Mouse (Mus musculus) cerebellum, postnatal 25 days (tissue): ENCODE measurements around the gene Nprl2.

Experiments used
- DNase-seq, 2 experiments: peaks; one replicate each; pipeline ENCODE4 v3.0.0; 2021; ENCODE audit warnings: mixed read lengths in 2 of 2

The Nprl2 gene

DNA sequence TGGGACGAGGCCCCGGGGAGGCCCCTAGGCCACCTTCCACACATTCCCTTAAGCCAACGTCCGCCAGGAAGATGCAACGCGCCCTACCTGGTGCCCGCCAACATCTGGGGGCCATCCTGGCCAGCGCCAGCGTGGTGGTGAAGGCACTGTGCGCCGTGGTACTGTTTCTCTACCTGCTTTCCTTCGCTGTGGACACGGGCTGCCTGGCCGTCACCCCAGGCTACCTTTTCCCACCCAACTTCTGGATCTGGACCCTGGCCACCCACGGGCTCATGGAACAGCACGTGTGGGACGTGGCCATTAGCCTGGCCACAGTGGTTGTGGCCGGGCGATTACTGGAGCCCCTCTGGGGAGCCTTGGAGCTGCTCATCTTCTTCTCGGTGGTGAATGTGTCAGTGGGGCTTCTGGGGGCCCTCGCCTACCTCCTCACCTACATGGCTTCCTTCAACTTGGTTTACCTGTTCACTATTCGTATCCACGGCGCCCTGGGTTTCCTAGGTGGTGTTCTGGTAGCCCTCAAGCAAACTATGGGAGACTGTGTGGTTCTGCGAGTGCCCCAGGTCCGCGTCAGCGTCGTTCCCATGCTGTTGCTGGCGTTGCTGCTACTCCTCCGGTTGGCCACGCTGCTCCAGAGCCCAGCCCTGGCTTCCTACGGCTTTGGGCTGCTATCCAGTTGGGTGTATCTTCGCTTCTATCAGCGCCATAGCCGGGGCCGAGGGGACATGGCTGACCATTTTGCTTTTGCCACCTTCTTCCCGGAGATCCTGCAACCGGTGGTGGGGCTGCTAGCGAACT is 7.4 kb upstream of the Nprl2 start:
- peak; percentile 55 to 62 for DNase-seq

DNA sequence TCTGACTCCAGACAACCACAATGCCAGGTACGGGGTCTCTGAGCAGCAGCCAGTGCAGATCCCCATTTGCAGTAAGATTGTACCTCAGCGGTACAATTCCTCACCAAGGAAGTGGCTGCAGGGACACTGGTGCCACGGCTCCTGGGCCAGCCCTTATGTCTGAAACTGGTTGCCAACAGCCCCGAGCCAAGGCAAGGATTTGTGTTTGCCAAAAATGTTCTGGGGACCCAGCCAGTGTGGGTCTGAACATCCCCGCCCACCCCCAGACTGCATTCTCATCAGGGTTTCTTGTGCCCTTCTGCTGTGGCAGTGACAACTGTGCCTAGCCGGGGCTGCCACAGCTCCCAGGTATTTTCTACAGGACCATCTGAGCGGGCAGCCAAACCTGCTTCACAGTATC is 3.8 kb upstream of the Nprl2 start:
- DNase-seq, result peak; percentile 38 to 52

DNA sequence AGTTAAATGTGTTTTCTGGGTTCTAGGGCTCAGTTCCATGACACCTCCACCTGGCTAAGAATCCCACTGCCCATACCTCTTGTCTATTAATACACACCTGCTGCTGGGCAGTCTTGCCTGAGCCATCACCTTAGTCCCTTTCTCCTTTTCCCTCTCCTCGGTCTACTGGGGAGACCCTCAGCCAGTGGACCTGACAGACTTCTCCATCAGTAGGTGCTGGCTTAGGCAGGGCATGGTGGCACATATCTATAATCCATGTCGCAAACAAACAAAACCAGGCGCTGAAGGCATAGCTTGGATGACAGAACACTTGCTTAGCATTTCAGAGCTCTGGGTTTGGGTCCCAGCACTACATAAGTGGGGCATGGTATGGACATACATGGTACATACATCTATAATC is 3.3 kb upstream of the Nprl2 start:
- no peak for DNase-seq

DNA sequence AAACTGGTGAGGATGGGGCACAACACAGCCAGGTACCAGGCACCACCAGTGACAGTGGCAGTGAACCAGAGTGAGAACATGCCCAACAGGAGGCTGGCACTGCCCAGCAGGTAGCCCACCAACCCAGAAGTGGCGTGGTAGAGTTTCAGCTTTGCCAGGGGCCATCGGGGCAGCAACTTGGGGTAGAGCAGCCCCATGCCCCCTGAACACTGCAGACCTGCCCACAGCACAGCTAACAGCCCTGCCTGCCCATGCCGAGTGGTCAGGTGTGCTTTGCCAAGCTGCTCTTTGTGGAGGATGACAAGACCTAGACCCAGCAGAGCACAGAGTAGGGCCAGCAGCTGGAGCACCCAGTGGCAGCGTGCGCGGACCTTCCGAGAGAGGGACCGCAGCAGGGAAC is 2.1 kb upstream of the Nprl2 start:
- DNase-seq, result no peak

DNA sequence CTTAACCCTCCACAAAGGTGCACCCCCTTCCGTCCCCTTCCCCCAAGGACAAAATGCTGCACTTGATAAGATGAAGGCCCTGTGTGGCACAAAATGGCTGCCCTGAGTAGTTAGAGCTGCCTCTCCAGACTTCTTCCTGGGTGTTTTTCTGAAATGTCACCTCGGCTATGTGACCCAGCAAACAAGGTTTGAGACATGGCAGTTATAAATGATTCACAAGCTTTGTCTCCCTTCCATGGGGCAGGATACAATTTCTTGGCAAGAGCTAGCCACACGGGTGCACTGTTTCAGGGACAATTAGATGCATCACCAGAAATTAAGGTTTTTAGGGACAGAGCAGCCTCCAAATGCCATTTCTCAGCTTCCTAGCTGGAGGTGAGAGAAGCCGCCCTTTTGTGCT is 1.6 kb upstream of the Nprl2 start:
- DNase-seq, result no peak

DNA sequence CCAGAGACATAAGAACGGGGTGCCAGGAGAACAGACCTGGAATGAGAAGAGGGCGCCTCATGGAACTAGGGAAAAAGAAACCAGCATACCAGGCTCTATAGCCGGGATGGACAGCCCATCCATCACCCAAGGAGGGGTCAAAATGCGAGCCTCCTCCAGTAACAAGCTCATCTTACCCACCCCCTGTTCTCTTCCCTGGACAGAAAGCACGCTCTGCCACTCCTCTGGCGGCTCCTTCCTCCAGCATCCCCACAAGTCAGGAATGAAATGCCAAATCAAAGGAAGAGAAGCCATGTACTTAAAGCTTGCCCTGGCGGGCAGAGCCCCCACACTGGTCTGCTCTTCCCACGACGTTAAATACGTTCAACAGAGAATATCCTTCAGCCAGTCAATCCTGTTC is 1.0 kb upstream of the Nprl2 start:
- no peak for DNase-seq

DNA sequence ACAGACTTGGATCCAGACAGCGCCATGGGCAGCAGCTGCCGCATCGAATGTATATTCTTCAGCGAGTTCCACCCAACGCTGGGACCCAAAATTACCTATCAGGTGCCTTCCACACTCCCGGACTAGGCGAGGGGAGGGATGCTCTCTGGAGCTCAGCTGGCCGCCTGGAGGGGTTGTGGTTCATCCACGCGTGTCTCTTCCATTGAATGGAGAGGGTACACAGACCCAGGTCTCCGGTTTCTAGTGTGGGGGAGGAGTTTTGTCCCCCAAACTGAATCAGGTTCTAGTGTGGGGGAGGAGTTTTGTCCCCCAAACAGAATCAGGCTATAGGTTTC is 293 bp downstream of the Nprl2 start:
- no peak for DNase-seq

DNA sequence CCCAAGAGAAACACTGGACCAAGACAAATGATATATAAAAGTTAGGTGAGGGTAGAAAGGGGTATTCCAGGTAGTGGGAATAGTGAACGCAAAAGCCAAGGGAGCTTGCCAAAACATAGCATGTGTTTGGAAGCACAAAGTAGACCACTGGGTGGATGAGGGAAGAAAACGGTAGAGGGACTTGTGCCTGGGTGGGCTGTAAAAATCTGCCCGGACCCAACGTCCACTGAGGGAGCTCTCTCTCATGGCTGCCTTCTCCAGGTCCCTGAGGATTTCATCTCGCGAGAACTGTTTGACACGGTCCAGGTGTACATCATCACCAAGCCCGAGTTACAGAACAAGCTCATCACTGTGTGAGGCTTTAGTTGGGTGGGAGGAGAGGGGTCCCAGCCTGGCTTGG is 695 bp downstream of the Nprl2 start:
- no peak for DNase-seq

DNA sequence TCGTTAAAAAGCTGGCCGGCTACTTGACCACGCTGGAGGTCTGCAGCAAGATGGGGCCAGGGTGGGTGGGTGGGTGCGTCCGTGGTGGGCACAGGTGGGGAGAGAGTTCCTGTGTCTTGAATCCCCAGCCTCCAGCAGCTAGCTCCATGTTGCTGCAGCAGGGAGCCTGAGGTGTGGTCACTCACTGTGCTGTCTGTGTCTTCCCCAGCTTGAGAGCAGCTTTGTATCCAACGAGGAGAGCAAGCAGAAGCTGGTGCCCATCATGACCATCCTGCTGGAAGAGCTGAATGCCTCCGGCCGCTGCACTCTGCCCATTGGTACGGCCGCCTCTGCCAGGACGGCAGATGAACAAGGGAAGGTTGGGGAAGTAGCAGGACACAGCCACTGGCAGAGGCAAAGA is 1.3 kb downstream of the Nprl2 start:
- DNase-seq, result no peak

DNA sequence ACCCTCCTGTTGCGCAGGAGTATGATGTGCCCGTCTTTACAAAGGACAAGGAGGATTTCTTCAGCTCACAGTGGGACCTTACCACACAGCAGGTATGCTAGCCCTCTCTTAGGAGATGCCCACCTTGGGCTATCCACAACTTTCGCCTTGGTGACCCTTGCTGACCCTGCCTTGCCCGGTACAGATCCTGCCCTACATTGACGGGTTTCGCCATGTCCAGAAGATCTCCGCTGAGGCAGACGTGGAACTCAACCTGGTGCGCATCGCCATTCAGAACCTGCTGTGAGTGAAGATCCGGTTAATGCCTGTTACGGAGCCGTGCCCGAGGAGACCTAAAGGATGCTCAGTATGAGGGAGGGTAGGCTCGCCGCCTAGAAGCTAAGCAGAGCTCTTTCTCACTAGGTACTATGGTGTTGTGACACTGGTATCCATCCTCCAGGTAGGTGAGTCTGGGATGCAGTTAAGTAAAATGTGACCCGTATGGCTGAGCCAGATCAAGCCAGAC is 2.2 kb downstream of the Nprl2 start:
- DNase-seq, result no peak

DNA sequence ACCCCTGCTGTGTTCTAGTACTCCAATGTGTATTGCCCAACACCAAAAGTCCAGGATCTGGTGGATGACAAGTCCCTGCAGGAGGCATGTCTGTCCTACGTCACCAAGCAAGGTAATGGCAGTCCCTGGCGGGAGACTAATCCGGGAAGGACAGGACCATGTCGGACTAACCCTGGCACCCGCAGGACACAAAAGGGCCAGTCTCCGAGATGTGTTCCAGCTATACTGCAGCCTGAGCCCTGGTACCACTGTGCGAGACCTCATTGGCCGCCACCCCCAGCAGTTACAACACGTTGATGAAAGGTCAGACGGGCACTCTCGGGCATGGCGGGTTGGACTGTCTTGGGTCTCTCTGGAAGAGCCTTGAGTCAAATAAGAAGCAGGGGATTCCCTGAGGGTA is 2.7 kb downstream of the Nprl2 start:
- DNase-seq, result no peak

DNA sequence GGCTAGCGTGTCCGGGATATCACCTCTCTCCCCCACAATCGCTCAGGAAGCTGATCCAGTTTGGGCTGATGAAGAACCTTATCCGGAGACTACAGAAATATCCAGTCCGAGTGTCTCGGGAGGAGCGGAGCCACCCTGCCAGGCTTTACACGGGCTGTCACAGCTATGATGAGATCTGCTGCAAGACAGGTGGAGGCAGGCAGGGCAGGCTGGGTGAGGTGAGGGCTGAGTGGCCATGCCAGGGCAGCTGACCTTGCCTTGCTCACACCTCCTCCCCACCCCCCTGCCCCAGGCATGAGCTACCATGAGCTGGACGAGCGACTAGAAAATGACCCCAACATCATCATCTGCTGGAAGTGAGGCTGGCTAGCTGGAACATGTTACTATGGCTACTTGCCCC is 3.2 kb downstream of the Nprl2 start:
- DNase-seq, result peak; percentile 18 to 44

DNA sequence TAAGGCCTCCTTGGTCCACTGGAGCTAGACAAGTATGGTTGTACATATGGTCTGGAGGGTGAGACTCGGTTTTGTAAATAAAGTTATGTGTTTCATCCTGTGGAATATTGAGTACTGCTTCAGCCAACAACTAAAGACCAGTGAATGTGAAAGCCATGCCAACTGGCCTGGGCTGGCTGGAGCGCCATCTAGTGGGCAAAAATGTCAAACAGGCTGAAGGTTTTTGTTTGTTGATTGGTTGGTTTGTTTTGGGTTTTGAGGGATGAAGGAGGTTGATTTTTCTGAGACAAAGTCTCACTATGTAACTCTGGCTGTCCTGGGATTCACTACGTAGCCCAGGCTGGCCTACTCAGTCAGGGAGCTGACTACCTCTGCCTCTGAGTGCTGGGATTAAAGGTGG is 3.6 kb downstream of the Nprl2 start:
- peak; percentile 83 to 88 for DNase-seq

DNA sequence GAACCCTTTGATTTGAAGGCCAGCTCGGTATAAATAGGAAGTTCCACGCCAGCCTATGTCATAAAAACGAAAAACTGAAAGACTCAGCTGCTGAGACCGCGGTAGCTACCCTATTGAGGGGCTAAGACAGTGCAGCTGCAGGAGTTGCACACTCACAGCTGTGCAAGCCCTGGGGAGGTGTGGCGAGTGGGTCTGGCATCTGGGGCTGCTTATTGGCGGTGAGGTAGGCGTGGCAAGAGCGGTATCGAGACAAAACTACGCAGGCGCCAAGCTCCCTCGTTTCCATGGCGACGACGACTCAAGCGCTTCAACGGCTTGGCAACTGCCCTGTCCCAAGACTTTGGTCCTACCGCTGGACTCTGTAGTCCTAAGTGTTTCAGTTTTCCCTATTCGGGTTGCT is 5.0 kb downstream of the Nprl2 start, which contains the start of gene Zmynd10:
Zmynd10 (plus strand) TSS at position 273 of the 400 bp plus-strand sequence.
- DNase-seq, result peak in 1 of 2 experiments; percentile 66

DNA sequence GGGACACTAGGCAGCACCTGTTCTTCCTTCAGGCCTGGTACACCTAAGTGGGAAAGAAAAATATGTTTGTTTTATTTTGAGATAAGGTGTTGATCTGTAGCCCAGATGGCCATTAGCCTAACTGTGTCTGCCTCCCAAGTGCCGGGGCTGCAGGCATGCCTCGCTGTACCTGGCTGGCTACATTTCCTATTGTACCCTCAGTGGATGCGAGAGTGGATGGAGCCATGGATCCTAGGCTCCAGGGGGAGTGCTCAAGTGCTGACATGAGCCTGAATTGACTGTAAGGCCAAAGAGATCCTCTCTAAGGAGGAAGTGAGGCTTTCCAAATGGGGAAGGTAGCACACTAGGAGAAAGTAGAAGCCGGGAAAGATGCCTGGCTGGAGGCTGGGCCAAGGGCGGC is 5.9 kb downstream of the Nprl2 start:
- no peak for DNase-seq

DNA sequence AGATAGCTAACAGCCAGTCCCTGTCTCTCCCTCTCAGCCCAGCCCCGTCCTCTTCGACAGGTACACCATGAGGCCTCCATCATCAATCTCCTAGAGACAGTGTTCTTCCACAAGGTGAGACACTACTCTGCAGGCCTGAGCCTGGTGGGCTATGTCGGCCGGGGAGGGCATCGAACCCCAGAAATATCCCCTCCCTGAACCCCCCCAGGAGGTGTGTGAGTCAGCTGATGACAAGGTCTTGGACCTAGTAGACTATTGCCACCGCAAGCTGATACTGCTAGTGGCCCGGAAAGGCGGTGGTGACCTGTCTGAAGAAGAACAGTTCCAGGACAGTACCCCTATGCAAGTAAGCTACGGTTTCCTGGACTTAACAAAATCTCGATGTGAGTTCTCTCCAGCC is 6.8 kb downstream of the Nprl2 start:
- no peak for DNase-seq

DNA sequence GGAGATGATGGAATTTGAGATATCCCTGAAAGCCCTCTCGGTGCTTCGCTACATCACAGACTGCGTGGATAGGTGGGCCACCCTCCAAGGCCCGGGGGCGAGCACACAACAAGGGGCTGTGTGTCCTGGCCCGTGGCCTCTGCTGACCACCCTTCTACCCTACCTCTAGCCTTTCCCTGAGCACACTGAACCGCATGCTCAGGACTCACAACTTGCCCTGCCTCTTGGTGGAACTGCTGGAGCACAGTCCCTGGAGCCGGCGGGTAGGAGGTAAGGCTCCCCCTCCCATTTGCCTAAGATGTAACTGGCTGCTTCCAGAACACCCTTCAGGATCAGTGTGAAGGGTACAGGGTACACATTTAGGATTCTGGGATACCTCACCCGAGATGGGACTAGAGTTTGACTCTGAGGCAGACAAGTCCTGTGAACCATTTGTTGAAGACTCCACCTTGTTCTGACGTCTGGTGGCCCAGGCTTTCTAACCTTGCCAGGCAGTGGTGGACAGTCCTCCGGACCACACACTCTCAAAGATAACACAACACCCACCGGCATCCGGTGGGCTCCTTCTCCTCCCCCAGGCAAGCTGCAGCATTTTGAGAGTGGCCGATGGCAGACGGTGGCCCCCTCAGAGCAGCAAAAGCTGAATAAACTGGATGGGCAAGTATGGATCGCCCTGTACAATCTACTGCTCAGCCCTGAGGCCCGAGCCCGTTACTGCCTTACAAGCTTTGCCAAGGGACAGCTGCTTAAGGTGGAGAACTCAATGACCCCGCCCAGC is 7.5 kb downstream of the Nprl2 start:
- DNase-seq, result no peak

DNA sequence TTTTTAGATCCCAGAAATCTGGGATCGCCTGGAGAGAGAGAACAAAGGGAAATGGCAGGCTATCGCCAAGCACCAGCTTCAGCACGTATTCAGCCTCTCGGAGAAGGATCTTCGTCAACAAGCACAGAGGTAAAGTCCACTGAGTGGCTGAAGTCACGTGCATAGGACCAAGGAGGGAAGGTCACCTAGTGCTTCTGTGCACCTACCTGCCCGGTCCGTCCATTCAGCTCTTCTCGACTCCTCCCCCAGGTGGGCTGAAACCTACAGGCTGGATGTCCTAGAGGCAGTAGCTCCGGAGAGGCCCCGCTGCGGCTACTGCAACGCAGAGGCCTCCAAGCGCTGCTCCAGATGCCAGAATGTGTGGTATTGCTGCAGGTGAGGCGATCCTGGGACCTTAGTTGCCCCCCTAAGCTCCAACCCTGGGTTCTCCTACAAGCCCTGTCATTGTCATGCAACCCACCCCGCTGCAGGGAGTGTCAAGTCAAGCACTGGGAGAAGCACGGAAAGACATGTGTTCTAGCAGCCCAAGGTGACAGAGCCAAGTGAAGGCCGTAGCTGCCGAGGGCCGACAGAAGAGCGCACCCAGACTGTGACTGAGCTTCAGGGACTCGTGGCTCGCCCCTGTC is 8.6 kb downstream of the Nprl2 start:
- no peak for DNase-seq

DNA sequence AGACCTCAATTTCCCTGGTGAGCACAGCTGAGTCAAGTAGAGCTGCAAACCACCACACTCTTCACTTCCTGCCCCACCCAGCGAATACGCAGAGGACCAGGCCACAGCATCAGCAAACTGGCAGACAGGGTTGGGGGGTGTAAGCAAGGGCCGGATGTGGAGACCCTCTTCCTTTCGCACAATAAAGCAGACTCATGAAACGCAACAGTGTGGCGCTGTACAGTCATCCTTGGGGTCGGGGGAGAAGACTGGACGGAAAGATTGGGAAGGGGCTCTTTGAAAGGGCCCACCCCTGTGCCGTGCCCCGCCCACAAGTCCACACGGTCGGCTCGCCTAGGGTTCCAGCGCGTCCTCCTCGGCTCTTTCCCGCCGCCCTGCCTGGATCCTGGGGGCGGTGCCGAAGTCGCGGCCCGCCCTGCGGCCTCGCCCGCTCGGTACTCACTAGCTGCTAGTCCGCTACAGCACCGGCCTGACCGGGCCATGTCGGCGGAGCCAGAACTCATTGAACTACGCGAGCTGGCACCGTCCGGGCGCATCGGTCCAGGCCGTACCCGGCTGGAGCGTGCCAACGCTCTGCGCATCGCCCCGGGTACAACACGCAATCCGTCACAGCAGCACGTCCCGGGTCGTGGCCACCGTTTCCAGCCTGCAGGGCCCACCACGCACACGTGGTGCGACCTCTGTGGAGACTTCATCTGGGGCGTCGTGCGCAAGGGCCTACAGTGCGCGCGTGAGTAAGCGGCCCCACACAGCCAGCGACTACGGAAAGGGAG is 9.3 kb downstream of the Nprl2 start, which contains the start of gene Rassf1:
Rassf1 (plus strand) TSS at position 439 of the 773 bp plus-strand sequence.
- peak; percentile 48 to 61 for DNase-seq

DNA sequence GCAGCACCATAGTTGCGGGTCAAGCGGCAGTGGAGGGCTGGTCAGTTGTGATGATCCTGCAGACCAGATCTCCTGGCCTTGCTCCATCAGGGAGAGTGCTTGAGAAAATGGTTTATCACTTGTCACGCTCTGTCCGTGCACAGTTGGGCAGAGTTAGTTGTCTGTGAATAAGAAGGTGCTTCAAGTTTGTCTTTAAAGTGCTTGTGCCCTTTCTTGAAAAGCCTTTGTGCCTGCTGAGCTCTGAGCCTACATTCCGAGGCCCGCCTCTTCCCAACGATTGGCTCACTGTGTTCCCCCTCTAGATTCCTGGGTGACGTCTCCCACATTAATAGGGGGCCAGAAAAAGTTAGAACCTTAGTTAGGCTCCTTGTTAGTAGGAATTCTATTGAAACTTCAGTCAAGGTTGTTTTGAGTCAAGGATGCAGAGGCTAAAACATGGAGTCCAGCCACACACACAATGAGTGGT is 9.9 kb downstream of the Nprl2 start:
- DNase-seq, result no peak

DNA sequence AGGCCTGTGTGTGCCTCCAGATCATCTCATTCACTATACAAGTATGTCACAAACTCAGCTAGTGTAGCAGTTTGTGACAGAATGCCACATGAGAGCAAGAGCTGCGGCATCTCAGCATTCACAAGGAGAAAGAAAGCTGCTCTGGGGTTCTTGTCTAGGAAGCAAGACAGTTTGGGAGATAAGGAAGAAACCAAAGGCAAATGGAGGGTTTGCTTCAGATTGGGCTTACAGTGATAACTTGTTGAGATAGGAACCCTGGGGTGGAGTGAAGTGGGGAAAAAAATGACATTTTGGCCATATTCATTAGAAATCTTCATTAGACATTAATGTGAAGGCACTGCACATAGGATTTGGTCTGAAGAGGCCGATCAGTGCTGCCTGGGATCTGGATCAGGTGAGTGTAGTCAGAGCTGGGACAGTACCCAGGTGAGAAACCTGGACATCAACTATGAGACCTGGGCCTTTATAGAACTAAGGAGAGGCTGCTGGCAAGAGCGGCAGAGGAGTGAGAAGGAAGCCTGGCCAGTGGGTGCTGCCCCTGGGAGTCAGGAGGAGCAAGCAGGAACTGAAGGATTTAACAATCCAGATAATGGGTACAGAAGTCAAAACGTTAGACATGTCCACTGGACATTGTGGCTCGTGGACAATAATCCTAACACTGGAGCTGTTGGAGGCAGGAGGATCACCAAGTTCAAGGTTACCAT is 10.8 kb downstream of the Nprl2 start:
- no peak for DNase-seq
